Mouse (Mus musculus) mature B cell (primary cell): ENCODE results near the gene Gm28510.
"Not testable (repeated sequence)": the region's sequence is repeated elsewhere in the genome, so short reads cannot be mapped to it uniquely, and the experiment has no call there.

Source experiments
- in situ Hi-C: fragments of 300-500 bp; cut with MboI; formaldehyde crosslinking; loops from 2 replicates; pipeline ENCODE4 v1.14.3; 2019

The Gm28510 gene

DNA sequence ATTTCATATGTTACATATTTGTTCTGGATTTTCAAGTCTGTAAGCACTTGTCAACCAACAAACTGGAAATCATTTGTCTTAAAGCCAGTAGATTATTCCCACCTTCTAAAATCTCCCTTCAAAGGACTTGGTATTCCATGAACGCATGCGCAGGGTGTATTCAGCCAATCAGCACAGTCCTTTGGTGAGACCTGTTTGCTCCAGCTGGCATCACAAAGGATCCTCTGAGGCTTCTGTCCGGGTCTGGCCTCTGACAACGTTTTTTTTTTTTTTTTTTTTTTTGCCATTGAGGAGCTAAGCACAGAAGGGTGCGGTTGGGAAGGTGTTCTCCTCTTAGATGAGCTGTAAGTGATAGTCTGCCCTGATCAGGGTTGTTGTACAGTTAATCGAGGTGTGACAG lies at the start of gene Gm28510:
Gene Gm28510, plus strand, starts transcription at position 301 of the 400 bp plus-strand sequence.
- in situ Hi-C loops = not testable (repeated sequence)
